12 mouse cellular contexts compared by ENCODE assay signal in genomic region chr6:115914511-115915202, GRCm38 (mm10). TPM values are rescaled to one million over a fixed set of nuclear protein-coding genes. Genes with fewer than 3 reads are reported as not detected.
A peak's percentile ranks its signal among the peaks of the same experiment; 100 is the strongest.
DNase-seq lines count a peak whose midpoint lies in the region; ATAC-seq lines count a peak whose summit lies in the region.
"Had no signal": no experiment of that assay in that cellular context is flagged by ENCODE, and none has a peak within 500 bp of the region (broad histone marks: within the 10 kb centered on the region; RNA-seq: fewer than 3 reads in every experiment).

No protein-coding gene starts in this region.

- H3K9me3 ChIP-seq in forebrain, embryonic 13.5 days (replicated peaks): no peaks in the 10 kb centered on the region
- H3K9me3 ChIP-seq in forebrain, embryonic 10.5 days: no peaks in the 10 kb centered on the region
- no peaks in the 10 kb centered on the region for H3K9me3 ChIP-seq in neural tube, embryonic 13.5 days

- WGBS in forebrain, embryonic 13.5 days: 57% methylated on average over 15 of the region's 15 CpGs
- whole genome bisulfite sequencing in forebrain, embryonic 10.5 days: 92% methylated on average over 15 of the region's 15 CpGs
- 77% methylated on average over 15 of the region's 15 CpGs for WGBS in neural tube, embryonic 13.5 days

- H3K4me2 ChIP-seq in forebrain, embryonic 13.5 days: 0 out of 2 replicates have a peak overlapping the region, but pooled peaks have one; percentile 4
- H3K4me2 ChIP-seq in neural tube, embryonic 13.5 days: no peak overlapping the region

- no peaks in the 10 kb centered on the region for H3K27me3 ChIP-seq in forebrain, embryonic 13.5 days
- H3K27me3 ChIP-seq in forebrain, embryonic 10.5 days (ENCODE audit: poor library complexity, severe bottlenecking): no peaks in the 10 kb centered on the region
- H3K27me3 ChIP-seq in neural tube, embryonic 13.5 days: no peaks in the 10 kb centered on the region

- H3K36me3 ChIP-seq in forebrain, embryonic 13.5 days (ENCODE audit: poor library complexity, severe bottlenecking): peaks cover 14% of the 10 kb centered on the region; the same call in 1 of the 2 replicates
- H3K36me3 ChIP-seq in forebrain, embryonic 10.5 days (replicated peaks): peaks cover 40% of the 10 kb centered on the region
- H3K36me3 ChIP-seq in neural tube, embryonic 13.5 days: 0 out of 2 replicates have a peak, but pooled peaks cover 22% of the 10 kb centered on the region

- no peak for DNase-seq in forebrain, embryonic 10.5 days (ENCODE audit: extremely low spot score, low spot score)
- no peak for DNase-seq in neural tube, embryonic 10.5 days (ENCODE audit: extremely low spot score, low spot score)
- DNase-seq in layer of hippocampus, adult 18-20 months (ENCODE audit: low spot score in 2 of 2): peak; percentile 54 to 82
- peak; percentile 58 to 78 for DNase-seq in right cerebral cortex, postnatal 36 days (ENCODE audit: low spot score in 2 of 2)
- no peak for DNase-seq in B cell, adult 2 months
- DNase-seq in thymus, postnatal 14 days: no peak
- DNase-seq: kidney, postnatal 10 days; midbrain, embryonic 14.5 days; spleen, adult 18-20 months had no signal

- ATAC-seq in forebrain, embryonic 13.5 days: peak; percentile 71
- peak; percentile 24; the same call in 1 of the 2 replicates for ATAC-seq in neural tube, embryonic 13.5 days (ENCODE audit: low read depth)

- peaks cover 41% of the 10 kb centered on the region for H3K4me1 ChIP-seq in forebrain, embryonic 13.5 days
- peaks cover 7% of the 10 kb centered on the region for H3K4me1 ChIP-seq in forebrain, embryonic 10.5 days
- H3K4me1 ChIP-seq in neural tube, embryonic 13.5 days (replicated peaks): peaks cover 9% of the 10 kb centered on the region

- peak overlapping the region; percentile 84 for H3K27ac ChIP-seq in forebrain, embryonic 13.5 days
- no peak overlapping the region for H3K27ac ChIP-seq in forebrain, embryonic 10.5 days
- peak overlapping the region; percentile 15; the same call in 1 of the 2 replicates for H3K27ac ChIP-seq in neural tube, embryonic 13.5 days (replicated peaks)

- no peak overlapping the region for H3K4me3 ChIP-seq in forebrain, embryonic 13.5 days
- no peak overlapping the region for H3K4me3 ChIP-seq in forebrain, embryonic 10.5 days
- no peak overlapping the region for H3K4me3 ChIP-seq in neural tube, embryonic 13.5 days

- no peak overlapping the region for H3K9ac ChIP-seq in forebrain, embryonic 13.5 days
- H3K9ac ChIP-seq in neural tube, embryonic 13.5 days: no peak overlapping the region

RNA-seq across cellular contexts. Expression of gene Rho, which starts 16.9 kb away (rescaled TPM):
- 0.10 and 0.17 TPM in 2 replicates for polyA plus RNA-seq in forebrain, embryonic 13.5 days (2015; fragmentation: Nextera tagmentation; extraction: Ambion mirVana)
- 0.06 and 0.10 TPM in 2 replicates for polyA plus RNA-seq in forebrain, embryonic 10.5 days (2016; fragmentation: Nextera tagmentation; extraction: Ambion mirVana)
- 2.2 and 4.1 TPM in 2 replicates for polyA plus RNA-seq in neural tube, embryonic 13.5 days (2015; fragmentation: Nextera tagmentation; extraction: Ambion mirVana)
- total RNA-seq in layer of hippocampus, adult 18-20 months (2021): 1 to 10 TPM in 1 of 2 experiments, under 1 TPM in 1; 0.89 to 1.0 TPM
- polyA plus RNA-seq: liver, embryonic 16.5 days had no signal

RNA-seq across cellular contexts. Expression of gene H1foo, which starts 30.1 kb away (rescaled TPM):
- not detected in 2 replicates for polyA plus RNA-seq in forebrain, embryonic 13.5 days (2015; fragmentation: Nextera tagmentation; extraction: Ambion mirVana)
- polyA plus RNA-seq in forebrain, embryonic 10.5 days (2016; fragmentation: Nextera tagmentation; extraction: Ambion mirVana): not detected in 2 replicates
- not detected in 2 replicates for polyA plus RNA-seq in neural tube, embryonic 13.5 days (2015; fragmentation: Nextera tagmentation; extraction: Ambion mirVana)
- total RNA-seq in layer of hippocampus, adult 18-20 months (2021): not detected
- polyA plus RNA-seq: liver, embryonic 16.5 days; midbrain, embryonic 14.5 days had no signal

Comparison
In these comparisons a context has a peak if more than half of its experiments do, and no peak if none do; other contexts are left out.
1. DNase-seq: peak in layer of hippocampus, adult 18-20 months (2 of 2) and right cerebral cortex, postnatal 36 days (2 of 2); none in forebrain, embryonic 10.5 days (single experiment), neural tube, embryonic 10.5 days (single experiment), B cell, adult 2 months (0 of 2) and thymus, postnatal 14 days (single experiment).